Mouse (Mus musculus) urinary bladder, adult 2 months (tissue): ENCODE results near the gene Prkd1. TPM values are rescaled to one million over a fixed set of nuclear protein-coding genes. Genes with fewer than 3 reads are reported as not detected.
A peak's percentile ranks its signal among the peaks of the same experiment; 100 is the strongest.
"Not testable (repeated sequence)": the region's sequence is repeated elsewhere in the genome, so short reads cannot be mapped to it uniquely, and the experiment has no call there.

Experiments
- DNase-seq: peaks from one replicate; pipeline ENCODE4 v3.0.0; 2022; ENCODE audit warnings: low spot score
- polyA plus RNA-seq: library from polyadenylated mRNA; depleted of rRNA; stranded (reverse); fragments of >200 nt; gene quantifications from 2 replicates; pipeline ENCODE4 v1.2.3, GENCODE M21; 2012; rRNA removed

Prkd1 gene
- polyA plus RNA-seq, result 3.6 and 3.8 TPM in 2 replicates

- DNase-seq, result peak; percentile 47
Measured at GRCm38 (mm10) chr12:50648671-50649541, at the start of gene Prkd1. Gene Prkd1 (minus strand): TSS chr12:50649098.

- DNase-seq, result no peak
Measured at GRCm38 (mm10) chr12:50697492-50697891, 48.6 kb upstream of the Prkd1 start.

- DNase-seq, result no peak
Measured at GRCm38 (mm10) chr12:50648176-50648670, 675 bp downstream of the Prkd1 start.

- DNase-seq, result no peak
Measured at GRCm38 (mm10) chr12:50646857-50647256, 2.0 kb downstream of the Prkd1 start.

GRCm38 (mm10) chr12:50642671-50643070 lies 6.2 kb downstream of the Prkd1 start:
- DNase-seq, result no peak

GRCm38 (mm10) chr12:50640171-50640570 lies 8.7 kb downstream of the Prkd1 start:
- DNase-seq, result no peak

- DNase-seq, result no peak
Measured at GRCm38 (mm10) chr12:50634436-50634835, 14.5 kb downstream of the Prkd1 start.

GRCm38 (mm10) chr12:50626100-50626499 lies 22.8 kb downstream of the Prkd1 start:
- not testable (repeated sequence) for DNase-seq

- no peak for DNase-seq
Measured at GRCm38 (mm10) chr12:50624175-50624574, 24.7 kb downstream of the Prkd1 start.

- DNase-seq, result no peak
Measured at GRCm38 (mm10) chr12:50615852-50616251, 33.0 kb downstream of the Prkd1 start.

- no peak for DNase-seq
Measured at GRCm38 (mm10) chr12:50614341-50614740, 34.6 kb downstream of the Prkd1 start.

GRCm38 (mm10) chr12:50606703-50607500 lies 42.0 kb downstream of the Prkd1 start:
- no peak for DNase-seq

- no peak for DNase-seq
Measured at GRCm38 (mm10) chr12:50599370-50599769, 49.5 kb downstream of the Prkd1 start.

GRCm38 (mm10) chr12:50598053-50598988 lies 50.6 kb downstream of the Prkd1 start:
- DNase-seq, result no peak

- DNase-seq, result no peak
Measured at GRCm38 (mm10) chr12:50597467-50597866, 51.4 kb downstream of the Prkd1 start.

GRCm38 (mm10) chr12:50595777-50596176 lies 53.1 kb downstream of the Prkd1 start:
- no peak for DNase-seq

GRCm38 (mm10) chr12:50594506-50594905 lies 54.4 kb downstream of the Prkd1 start:
- no peak for DNase-seq

GRCm38 (mm10) chr12:50593481-50593880 lies 55.4 kb downstream of the Prkd1 start:
- DNase-seq, result no peak

- DNase-seq, result no peak
Measured at GRCm38 (mm10) chr12:50588137-50588761, 60.6 kb downstream of the Prkd1 start.

- no peak for DNase-seq
Measured at GRCm38 (mm10) chr12:50565198-50565597, 83.7 kb downstream of the Prkd1 start.

GRCm38 (mm10) chr12:50560536-50560935 lies 88.4 kb downstream of the Prkd1 start:
- DNase-seq, result no peak
